Mouse (Mus musculus) fat pad, adult 2 months (tissue): Measurements from ENCODE around the gene Cog3.

ENCODE experiments used
- DNase-seq: peaks from one replicate; pipeline ENCODE4 v3.0.0-alpha.2; 2011; ENCODE audit warnings: low read depth, low spot score; ENCODE audit errors: extremely low read depth

Cog3 gene

DNA sequence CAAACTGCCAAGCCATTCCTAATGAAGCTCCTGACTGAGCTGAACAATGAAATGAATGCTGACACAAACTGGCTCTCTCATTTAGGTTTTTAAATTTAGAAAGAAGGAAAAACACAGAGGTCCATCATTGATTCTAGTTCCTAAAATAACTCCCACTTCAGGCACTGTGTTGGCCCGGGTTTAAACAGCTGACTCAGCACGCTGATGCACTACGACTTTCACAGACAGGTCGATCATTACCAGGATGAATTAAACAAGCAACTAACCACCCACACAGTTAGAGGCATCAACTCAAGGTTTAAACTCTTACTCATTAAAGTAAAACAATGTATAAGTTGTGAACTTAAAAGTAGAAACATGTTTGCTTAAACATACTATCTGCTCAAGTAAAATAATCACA, 47.7 kb downstream of the Cog3 start:
- no peak for DNase-seq

DNA sequence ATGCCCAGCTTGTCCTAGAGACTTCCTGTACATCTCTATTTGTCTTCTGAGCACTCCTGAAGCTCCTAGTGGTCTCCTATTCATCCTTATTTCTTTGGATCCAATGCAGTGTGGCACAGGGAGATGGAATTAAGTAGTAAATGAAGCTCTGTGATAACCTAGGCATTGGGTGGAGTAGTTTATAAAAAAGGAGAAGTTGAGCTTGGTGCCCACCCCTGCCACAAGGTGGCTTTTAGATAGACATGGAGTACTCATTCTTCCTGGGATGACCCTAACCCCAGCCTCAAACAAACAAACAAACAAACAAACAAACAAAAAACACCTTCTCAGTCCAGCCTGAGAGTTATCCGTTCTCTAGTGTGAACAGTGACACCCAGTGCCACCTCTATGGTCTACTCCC, 56.4 kb downstream of the Cog3 start:
- no peak for DNase-seq

DNA sequence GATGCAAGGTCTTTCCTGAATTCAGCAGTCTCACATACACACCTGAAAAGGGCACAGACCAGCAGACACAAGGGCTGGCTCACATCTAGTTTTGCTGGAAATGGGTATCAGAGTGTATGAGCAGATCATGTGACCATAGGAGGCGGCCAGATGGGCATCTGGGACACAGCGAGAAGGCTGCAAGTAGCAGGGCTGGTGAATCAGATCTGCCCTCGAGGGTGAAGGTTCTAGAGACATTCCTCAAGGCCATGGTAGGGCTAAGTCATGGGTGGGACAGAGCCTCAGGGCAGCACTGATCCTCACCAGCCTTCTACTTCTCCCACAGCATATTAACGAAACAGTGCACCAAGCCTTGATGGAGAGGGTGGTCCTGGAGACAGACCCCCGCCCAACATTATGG, 58.2 kb downstream of the Cog3 start:
- no peak for DNase-seq

DNA sequence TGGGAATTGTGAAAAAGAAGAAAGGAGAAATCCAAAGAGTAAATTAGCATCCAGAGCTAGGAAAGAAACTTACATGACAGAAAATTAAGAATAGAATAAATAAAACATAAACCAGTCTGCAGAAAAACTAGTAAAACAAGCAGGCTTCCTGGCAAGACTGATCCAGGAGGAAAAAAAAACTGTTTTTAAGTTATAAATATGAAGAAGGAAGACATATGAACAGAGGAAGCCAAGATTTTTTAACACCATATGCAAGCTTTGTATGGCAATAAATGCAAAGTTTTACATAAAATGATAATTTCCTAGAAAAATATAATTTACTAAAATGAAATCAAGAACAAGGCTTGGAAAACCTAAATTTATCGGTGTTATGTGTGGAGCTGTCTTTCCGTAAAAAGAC, 63.9 kb downstream of the Cog3 start:
- DNase-seq: no peak

DNA sequence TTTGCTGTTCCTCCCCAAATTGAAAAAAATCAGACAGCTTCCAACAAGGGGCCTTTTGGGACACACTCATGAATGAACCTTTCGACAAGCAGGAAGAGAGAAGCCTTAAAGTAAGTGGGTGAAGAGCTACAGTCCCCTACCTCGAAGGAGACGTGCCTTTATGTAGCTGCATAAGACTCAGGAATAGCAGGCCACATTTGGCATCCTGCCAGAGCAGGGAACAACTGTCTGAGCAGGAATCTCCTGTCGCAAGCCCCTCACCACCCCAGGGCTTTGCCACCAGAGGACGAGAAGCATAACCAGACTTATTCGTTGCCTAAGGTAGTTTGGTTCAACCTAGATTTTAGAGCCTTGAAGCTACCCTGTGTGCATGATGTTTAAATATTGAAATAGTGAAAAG, 78.0 kb downstream of the Cog3 start:
- no peak for DNase-seq

DNA sequence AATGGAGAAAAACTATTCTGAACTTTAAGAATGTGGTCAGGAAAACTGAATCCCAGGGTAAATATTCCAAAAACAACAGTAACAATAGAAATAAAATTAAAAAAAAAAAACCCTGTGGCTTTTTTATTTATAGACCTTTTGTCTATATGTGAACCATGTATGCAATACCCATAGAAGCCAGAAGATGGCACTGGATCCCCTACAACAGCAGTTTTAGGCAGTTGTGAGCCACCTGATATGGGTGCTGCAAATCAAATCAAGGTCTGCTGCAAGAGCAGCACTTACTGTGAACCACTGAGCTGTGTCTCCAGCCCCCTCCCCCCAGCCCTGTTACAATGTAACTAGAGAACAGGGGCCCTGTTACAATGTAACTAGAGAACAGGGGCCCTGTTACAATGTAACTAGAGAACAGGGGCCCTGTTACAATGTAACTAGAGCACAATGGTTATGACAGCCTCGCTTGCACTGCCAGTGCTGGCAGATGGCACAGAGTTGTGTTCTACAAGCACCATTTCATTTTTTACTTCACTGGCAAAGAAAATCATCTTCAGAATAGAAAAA, 85.2 kb downstream of the Cog3 start:
- no peak for DNase-seq

DNA sequence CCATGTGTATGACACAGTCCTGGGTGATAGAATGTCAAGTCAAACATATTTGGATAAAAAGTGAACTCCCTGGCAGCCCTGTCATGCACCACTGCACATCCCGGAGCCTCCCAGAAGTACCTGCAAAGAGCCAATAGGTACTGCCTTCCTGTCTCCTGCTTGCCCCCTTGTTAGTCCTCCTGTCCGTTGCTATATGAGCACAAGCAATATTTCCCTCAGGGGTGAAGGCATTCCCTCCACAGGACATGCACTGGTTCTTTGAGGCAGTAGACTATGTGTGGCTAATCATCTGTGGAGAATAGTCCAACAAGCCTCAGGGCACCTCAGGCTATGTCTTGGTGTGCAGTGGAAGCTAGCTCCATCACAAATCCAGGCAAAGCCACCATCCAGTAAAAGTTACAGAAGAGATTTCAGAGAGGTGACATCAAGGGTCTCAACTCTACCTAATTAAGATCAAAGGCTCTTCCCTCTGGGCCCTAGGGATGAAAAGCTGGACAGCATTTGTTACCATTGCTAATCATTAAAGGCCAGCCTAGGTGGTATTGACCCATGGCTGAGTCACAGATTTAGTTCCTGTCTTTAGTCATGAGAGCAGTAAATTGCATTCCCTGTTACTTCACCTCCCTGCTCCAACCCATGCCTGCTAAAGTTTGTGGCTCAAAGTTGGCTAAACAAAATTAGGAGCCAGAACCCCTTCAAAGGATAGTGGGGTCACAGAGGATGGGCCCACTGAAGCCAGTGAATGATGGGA, 88.7 kb downstream of the Cog3 start:
- no peak for DNase-seq

DNA sequence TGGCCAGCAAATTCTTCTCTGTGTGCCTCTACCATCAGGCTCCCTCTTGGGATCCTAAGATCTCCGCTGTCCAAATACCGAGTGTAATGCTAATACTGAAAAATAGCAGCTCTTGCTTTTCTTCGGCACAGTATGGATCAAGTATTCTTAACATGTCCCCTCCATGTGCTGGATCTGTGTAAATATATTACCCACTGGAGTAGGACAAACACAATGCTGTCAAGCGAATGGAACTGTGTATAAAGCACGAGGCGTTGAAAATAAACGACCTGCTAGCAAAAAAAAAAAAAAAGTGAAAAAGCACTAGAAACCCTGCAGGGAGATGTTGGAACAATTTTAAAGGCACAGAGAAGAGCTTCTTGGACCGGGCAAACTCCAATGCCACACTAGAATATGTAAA, 92.8 kb downstream of the Cog3 start:
- DNase-seq: no peak

DNA sequence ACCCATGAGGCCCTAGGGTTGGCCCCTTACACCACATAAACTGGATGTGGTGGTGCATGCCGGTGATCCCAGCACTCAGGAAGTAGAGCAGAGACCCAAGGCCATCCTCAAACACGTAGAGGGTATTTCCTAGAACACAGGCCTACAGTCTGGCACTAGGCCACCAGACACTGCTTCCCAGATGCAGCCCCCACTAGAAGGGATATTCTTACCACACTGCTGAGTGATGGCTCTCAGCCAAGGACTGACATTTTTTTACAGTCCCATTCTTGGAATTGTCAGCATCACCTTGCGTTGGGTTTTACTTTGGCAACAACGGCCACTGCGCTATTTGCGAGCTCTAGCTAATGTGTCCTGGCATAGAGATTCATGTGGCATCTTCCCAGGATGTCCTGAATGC, 93.4 kb downstream of the Cog3 start:
- no peak for DNase-seq
